Mouse (Mus musculus) embryonic fibroblast, embryonic 13.5 days (primary cell): ENCODE data around the gene Spata9.

Experiments used
- CTCF ChIP-seq: IDR thresholded peaks from 2 replicates; pipeline ENCODE4 v1.5.1; 2011; ENCODE audit warnings: mild to moderate bottlenecking, control low read depth, low read length, moderate library complexity, borderline replicate concordance; ENCODE audit not compliant: insufficient read depth
- POLR2A ChIP-seq: IDR thresholded peaks from 2 replicates; pipeline ENCODE4 v1.6.1; 2011; ENCODE audit warnings: low read depth, mild to moderate bottlenecking, control low read depth, low read length, moderate library complexity

- no peak for TF ChIP-seq CTCF
- no peak for TF ChIP-seq POLR2A
Measured at GRCm38 (mm10) chr13:76014511-76014910, 47.6 kb downstream of the Spata9 start.
